Mouse (Mus musculus) left cerebral cortex, postnatal 36 days (tissue): ENCODE measurements around the gene Nrap. TPM values are rescaled to one million over a fixed set of nuclear protein-coding genes. Genes with fewer than 3 reads are reported as not detected.
A peak's percentile ranks its signal among the peaks of the same experiment; 100 is the strongest.
"Not testable (repeated sequence)": the region's sequence is repeated elsewhere in the genome, so short reads cannot be mapped to it uniquely, and the experiment has no call there.

Experiments used
- DNase-seq, 2 experiments: peaks; one replicate each; pipeline ENCODE4 v3.0.0; 2021 to 2022; ENCODE audit warnings: low spot score in 2 of 2, mixed read lengths in 1 of 2
- intact Hi-C: fragments of 180-260 bp; cut with DNase I; formaldehyde crosslinking; loops from one replicate; pipeline ENCODE4 v1.15.1; 2025
- total RNA-seq, 2 experiments: library from RNA; stranded (reverse); gene quantifications; 2 replicates each; pipeline ENCODE4 v1.2.3; 2021

Nrap gene
- total RNA-seq, 2 experiments from 2014 or later = 0.64 to 0.66 TPM

DNA sequence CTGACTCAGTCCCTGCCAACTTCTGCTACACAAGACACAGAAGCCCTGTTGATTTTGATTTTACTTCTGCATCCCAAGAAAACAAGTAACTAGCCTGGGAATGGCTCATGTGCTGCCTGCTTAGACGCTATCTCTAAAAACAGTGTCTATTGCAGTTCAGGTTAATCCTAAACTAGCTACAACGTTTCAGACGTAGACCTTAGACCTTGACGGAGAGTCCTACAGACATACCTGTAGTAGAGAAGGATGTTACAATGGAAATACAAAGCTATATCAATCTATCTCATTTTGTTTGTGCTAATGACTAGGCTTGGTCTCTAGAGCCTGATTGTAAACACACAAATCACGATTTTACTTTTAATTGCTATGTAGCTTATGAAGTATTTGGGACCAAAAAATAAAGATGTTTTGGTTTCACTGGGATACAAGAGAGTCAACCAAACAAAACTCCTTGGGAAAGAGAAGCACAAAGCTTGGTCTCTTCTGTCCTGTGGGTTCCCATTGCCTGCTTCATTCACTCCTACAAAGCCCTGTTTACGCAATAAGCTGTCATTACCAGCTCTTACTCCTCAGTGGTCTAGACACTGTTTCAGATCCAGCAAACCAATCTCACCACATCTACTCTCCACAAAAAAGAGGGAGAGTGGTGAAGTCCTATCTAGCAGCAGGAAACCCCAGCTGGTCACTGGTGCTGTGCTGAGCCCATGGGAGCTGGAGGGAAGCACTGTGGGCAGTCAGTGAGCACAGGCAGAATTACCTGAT is 19.3 kb downstream of the Nrap start:
- intact Hi-C loops = no loop called here
- no peak for DNase-seq

DNA sequence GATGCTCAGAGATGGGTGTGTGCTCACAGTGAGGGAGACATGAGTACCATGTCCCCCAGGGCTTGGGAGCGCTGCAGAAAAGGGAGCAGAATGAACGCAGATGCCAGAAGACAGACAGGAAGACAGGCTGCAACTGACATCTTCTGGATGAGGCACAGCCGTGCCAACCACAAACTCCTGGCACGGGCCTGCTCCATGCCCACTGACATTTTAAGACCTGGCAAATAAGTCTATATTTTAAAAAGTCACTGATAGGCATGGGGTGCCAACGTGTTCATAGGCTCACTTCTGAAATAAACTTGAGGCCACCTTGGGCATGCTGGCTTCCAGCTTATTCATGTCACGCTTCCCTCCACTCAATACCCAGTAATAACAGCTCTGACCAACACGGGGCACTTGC is 20.9 kb downstream of the Nrap start:
- DNase-seq = no peak
- intact Hi-C loops = no loop called here

DNA sequence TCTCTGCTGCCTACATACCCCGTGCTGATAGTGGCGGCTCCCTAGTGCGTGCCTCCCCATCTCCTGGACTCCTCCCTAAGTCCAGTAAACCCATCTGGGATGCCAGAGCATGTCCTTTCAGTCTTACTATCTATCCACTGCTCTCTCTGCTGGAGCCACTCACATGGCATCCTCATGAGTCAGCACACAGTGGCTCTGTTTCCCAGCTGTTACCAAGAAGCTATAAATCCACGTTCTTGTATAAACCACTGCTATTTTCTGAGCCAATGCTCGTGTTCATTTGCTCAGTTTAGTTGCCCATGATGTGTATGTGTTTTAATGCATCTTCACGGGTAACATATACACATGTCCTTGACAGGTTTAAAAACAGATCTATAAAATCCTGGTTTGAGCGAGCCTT is 22.1 kb downstream of the Nrap start:
- DNase-seq = no peak
- intact Hi-C loops = no loop called here

DNA sequence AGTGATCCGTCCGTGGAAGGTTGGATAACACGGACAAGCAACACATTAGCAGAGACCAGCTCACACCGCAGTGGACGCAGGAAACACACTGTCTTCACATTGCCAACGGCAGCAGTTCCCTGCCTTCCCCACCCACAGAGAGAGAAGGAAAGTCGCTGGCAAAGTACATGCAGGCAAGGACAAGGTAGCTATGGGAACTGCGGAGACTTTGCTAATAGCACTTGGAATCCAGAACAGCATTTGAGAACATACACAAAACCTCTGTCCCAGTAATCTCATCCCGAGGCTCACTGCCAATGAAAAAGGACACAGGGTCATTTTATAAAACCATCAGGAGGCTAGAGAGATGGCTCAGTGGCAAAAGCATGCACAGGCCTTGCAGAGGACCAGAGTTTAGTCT is 23.2 kb downstream of the Nrap start:
- DNase-seq = no peak
- intact Hi-C loops = no loop called here

DNA sequence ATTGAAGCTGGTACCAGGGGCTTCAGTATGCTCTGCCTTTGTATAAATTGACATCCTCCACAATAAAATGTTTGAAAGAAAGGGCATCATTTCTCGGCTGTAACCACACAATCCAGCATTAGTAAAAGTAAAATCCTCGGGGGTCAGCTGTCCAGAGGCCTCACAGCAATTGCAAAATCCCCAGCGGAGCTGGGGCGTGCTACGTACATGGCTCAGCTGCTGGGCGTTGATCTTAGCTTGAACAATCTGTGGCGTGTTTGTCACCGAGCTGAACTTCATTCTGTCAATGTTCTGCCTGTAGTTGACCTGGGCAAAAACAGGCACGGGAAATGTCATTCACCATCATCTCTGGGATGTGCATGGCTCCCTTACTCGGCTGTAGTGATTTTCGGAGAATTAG is 23.7 kb downstream of the Nrap start:
- intact Hi-C loops = no loop called here
- no peak for DNase-seq

DNA sequence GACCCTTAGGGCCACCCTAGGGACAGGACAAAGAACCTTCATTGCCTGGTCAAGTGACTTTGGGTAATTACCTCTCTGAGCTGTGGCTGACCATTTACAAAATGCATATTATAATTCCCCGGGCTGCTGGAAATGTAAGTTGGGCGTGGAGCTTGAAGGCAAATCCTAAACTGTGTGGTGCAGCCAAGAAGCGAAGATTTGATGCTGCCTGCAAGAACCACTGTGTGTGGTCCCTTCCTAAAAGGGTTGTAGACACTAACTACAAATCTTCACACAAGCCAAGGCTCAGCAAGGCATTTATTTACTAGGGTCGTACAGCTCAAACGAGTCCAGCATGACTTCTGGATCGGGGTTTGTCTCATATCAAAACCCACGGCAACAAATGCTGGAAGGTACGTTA is 25.3 kb downstream of the Nrap start:
- no peak for DNase-seq
- intact Hi-C loops = no loop called here

DNA sequence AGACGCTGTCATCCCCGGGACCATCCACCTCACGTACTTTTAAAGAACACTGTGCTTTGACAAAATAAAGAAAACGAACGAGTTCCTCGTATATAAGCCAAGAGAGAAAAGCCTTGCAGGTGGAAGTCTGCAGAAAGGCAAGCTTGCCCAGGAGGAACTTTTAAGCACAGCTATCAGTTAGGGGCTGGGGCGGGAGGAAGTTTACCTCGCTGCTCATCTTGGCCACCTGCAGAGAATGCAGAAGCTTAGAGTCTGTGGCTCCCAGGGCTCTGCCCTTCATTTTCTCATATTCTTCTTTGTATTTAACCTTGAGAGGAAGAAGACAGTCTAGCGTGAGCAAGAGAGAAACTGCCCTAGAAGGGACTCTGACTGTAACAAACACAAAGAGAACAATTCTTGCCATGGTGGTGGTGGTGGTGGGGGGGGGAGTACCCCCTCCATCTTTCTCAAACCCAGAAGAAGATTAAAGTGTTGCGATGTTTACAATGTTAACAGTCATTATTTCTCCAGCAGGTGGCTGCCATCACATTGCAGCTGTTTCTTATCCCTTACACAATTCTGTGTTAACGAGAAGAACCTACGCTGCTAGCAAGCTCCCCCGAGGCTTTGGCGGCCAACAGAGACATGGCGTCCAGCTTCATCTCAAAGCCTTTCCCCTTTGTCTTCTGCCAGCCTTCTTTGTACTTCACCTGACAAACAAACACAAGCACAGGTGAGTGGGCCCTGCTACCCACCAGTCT is 25.9 kb downstream of the Nrap start:
- no peak for DNase-seq
- intact Hi-C loops = no loop called here

DNA sequence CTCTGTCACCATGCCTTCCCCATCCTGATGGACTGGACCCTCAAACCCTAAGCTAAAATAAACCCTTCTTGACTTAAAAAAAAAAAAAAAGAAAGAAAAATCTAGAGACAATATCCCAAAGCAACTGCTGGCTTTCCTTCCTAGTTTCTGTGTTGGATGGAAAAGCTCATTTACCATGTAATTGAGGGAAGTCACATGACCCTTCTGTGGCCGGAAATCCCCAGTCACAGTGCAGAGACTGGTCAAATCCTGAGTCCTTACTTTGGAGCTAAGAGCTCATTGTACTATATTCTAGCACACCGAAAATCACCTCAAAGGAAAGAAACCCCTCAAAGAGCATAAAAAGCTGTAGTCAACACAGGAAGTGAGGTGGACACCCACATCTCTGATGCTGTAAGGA is 30.9 kb downstream of the Nrap start:
- no peak for DNase-seq
- intact Hi-C loops = no loop called here

DNA sequence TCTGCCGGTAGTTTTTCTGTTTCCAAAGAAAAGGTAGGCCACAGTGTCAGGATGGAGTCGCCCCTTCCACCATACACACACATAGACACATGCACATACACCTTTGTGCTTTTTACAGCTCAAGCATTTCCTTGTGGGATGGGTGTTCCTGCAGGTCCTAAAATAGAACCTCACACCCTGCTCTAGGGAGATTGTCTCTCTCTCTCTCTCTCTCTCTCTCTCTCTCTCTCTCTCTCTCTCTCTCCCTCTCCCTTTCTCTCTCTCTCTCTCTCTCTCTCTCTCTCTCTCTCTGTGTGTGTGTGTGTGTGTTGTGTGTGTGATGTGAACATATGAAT is 32.5 kb downstream of the Nrap start:
- DNase-seq, intact Hi-C loops: not testable (repeated sequence)

DNA sequence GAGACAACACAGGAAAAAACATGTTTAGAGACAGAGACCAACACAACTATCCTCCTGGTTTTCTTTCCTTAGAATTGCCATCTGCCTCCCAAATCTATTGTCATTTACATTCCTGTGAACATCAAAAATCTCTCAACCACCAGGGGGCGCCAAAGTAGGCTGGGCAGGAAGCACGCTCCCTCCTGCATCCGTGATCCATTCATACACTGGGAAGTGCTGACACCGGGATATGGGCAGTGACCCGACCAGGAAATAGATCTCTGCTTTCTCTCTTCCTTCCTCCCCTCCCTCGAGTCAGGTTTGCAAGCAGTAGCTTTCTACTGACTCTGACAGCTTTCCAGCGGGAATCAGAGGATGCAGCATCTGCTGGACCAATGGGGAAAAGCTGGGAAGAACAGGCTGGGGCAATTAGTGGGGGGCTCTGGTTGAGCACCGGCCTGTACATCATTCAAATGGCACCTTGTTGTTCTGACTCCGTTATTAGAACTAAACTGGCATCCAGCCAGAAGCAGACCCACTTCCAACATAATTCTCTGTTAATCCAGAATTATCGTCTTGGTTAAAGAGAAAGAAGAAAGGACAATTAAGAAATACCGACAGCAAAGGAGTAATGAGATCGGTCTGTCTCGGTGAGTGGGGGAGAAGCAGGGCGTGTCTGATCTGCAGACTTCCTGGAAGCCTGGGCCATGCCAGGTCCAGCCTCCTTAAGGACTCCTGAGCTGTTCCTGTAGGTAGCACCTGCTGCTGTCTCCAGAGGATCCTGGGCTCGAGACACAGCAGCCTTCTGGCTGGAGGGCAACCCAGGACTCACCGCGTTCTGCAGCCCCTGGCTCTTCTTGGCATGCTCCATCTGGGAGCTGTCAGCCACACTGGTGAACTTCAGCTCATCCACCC is 33.1 kb downstream of the Nrap start:
- peak; percentile 58 to 74 for DNase-seq
- intact Hi-C loops = no loop called here

DNA sequence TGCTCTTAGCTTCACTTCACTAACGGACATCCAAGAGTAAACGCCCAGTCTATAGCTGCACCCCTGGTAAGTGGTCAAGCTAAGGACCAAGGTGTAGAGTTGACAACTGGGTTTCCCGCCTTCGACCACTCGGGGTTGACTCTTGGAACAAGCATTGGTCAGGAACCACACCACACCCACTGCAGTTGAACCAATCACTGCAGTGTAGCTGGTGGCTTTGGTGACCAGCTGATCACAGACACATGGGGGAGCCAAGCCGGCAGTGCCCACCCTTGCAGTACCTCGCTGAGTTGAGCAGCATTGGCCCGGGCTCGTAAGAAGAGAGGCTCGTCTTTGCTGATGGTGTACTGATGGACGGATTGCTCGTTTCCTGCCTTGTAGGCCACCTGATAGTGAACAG is 34.6 kb downstream of the Nrap start:
- intact Hi-C loops = no loop called here
- DNase-seq = no peak

DNA sequence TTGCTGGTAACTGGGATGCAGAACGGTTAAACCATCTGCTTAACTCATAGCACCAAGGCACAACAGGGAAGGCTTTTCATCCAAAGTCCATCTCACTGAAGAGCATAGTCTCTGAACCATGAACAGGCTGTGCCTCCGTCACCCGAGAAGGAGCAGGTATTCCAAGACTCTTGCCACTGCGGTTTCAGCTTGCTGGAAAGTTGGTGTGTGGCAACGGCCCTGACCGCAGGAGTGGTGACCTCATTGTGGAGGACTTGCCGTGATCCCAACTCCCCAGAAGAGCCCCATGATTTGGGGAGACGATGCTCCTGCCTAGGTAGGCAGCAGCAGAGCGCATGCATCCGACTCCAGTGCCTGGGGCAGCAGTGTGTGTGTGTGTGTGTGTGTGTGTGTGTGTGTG is 36.1 kb downstream of the Nrap start:
- DNase-seq = no peak
- intact Hi-C loops = no loop called here

DNA sequence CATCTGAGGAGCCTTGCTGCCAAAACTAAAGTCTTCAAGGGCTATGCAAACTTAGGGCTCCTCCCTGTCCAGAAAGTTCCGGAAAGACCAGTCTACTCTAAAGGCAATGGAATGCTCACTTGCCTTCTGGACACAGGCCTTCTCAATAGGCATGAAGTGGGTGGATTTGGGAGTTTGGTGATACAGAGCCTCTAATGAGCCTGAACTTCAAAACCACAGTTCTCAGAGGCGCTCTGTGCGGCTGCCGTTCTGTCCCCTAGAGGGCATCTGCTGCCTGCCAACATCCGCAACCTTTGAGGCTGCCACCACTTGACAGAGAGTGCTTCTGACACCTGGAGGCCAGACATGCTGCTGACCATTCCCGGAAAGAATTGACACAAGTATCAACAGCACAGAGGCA is 40.5 kb downstream of the Nrap start:
- intact Hi-C loops = no loop called here
- no peak for DNase-seq

DNA sequence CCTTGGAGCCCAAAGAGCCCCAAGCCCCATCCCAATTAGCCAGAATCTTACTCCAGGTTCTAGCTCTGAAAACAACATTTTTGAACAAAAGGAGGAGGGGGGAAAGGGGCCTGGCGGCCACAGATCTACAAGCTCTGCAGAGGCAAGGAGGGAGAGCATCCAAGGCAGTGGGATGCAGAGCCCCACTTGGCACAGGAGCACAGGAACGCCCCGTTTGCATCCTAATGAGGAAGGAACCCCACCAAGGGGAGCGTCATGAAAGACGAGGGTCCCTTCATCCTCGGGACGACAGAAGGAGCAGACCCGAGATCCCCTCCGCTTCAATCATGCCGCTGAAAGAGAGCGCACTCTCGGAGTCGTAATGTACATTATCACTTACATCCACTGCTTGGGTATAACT is 43.1 kb downstream of the Nrap start:
- DNase-seq = no peak
- intact Hi-C loops = no loop called here

DNA sequence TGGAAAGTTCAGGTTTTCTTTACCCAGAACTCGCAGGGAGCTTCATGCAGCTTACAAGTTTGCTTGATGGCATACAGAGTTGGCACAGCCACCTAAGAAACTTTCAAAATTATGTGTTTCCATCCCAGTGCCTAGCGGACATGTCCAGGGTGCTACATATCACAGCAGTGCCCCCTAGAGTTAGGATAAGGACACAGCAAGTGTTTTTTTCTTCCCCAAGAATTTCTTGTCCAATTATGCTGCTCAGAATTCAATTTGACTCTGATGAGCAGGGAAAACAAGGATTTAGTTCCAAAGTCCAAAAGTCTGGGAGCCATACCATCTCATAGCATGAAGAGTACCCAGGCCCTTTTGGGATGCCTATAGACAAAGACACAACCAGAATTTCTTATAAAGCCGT is 43.8 kb downstream of the Nrap start:
- DNase-seq = no peak
- intact Hi-C loops = no loop called here

DNA sequence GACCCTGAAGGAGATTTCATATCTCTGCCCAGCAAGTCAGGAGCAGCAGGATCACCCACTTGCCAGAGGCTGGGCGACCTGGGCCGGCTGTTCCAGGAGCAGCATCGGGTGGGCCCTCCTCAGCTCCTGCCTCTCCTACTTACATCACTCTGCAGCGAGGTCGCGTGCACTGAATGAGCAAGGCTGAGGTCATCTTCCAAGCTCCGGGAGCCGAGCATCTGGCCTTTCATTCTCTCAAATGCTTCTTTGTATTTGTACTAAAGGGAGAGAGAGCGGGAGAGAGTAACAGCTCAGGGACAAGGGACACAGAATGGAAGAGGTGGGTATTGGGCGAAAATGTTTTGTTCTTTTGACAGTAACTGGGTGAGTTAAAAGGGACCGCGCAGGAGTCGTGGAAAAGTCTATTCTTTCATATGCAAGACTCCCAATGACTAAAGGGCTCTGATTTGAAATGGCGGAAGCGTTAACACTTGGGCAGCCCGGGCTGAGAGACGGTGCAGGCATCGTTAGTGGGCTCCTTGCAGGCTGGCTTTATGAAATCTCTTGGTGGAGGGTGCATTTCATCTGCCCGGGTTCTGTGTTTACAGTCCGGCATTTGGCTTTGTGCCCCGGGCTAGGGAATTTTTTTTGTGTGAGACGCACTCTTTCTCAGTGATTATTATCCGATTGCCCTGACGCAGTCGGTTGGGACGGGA is 45.8 kb downstream of the Nrap start:
- DNase-seq = no peak
- intact Hi-C loops = no loop called here

DNA sequence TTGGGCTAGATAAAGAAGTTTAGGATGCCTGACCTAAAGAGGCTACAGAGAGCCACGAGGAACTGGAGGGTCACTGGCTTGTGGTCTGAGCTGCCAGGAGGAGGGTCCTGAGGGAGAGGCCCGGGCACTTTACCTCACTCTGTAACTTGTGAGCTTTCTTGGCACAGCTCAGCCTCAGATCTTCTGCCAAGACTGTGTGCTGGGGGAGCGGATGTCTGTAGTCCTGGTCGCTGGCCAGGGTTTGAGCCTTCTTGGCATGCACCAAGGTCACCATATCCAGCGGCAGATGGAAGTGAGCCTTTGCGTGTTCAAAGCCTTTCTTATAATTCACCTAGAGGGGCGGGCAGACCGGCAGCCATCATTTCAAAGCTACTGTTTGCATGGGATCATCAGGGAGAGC is 47.8 kb downstream of the Nrap start:
- intact Hi-C loops = no loop called here
- no peak for DNase-seq

DNA sequence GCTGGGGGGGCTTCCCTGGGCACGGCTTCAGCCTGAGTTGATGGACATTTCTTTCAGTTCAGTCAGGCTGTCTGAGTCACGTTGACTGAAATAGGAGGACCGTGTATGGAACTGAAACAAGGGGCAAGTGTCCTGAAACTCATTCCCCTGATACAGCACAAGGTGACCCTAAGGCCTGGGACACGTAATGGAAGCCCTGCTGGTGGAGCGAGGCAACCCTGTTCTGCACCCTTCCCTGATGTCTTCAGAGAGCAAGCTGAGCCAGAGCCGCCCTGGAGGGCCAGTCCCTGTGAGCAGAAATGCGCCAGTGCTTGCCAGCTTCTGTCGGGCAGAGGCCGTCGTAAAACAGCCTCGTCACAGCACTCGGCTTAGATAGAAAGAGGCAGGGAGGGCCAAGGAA is 53.0 kb downstream of the Nrap start:
- DNase-seq = no peak
- intact Hi-C loops = no loop called here

DNA sequence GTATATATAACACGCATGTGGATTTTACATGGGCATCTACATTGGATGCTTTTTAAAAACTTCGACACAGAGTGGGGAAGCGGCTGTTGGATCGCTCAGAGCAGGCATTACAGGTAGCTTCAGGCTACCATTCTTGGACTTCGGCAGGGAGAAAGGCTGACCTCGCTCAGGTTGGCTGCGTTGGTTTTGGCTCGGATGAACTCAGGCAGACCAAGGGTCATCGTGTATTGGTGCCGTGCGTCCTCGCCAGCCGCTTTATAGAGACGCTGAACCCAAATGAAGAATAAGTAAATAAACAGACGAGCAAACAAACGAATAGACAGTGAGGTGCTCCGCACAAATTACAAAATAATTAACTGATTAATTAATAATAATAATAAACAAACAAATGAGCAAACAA is 53.5 kb downstream of the Nrap start:
- intact Hi-C loops = no loop called here
- no peak for DNase-seq

DNA sequence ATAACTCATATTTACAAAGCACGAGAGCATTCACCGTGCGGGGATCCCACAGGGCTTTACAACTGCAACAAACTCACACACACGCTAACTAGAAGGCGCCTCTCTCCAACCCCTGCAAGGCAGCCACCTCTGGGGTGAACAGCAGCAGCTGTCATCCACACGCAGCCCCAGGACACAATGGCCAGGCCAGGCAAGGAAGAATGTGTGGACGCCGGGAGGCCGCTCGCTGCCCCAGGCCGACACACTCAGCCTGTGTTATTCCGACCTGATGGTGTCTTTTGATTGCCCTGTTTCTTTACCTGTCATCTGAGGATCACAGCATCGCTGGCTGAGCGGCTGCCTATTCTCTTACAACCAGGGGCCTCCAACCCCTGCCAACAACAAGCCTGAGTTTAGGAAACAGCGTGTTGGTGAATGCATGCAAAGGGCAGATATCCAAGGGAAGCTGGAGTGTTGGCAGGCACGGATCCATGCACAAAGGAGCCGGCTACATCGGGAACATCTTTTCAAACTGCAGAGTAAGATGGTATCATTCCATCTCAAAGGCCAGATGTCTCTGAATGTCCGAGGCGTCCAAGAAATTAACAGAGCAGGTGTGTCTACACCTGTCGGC is 63.5 kb downstream of the Nrap start:
- no peak for DNase-seq
- intact Hi-C loops = no loop called here
